9 mouse cellular contexts compared by ENCODE assay signal in the genomic region with DNA sequence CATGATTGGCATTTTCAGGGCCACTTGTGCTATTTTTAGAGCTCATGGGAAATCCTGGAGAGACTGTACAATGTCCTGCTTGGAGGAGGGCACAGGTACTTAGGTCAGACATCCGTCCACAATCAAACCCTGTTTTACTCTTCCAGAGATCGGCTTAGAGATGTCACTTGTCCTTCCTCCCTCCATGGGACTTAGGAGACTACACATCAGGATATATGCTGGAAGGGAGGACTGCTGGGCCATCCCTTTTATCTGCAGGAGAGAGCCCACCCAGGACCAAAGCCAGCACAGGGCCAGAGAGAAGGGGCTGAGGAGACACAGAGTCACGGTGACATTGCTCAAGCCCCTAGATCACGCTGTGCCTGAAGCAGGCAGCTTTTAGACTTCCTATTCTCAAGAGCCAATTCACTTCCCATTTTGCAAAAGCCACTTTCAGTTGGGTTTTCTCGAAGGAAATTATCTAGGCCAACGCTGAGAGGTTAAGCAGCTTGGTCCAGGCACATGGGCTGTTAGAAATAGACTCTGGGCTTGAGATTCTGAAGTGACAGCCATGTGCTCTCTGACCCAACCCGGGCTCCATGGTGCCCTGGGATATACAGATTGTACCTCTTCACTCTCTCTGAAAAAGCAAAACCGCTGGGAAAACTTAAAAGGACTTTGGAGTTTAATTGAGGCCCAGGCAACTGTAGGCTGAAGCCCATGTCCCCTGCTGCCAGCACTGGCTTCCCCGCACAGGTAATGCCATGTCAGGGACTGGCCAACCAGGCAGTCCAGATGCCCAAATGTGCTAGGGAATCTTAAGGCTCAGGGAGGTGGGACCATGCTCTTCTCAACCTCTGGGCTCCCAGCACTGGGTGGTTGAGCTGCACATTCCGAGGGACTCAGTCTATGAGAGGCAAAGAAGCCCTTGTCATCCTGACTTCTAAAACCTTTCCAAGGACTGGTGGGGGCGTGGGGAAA. TPM values are rescaled to one million over a fixed set of nuclear protein-coding genes. Genes with fewer than 3 reads are reported as not detected.
A peak's percentile ranks its signal among the peaks of the same experiment; 100 is the strongest.
DNase-seq lines count a peak whose midpoint lies in the region; ATAC-seq and TF ChIP-seq lines count a peak whose summit lies in the region.
"Had no signal": no experiment of that assay in that cellular context is flagged by ENCODE, and none has a peak within 500 bp of the region (broad histone marks: within the 10 kb centered on the region; RNA-seq: fewer than 3 reads in every experiment).

No protein-coding gene starts in this region.

- WGBS in forebrain, postnatal 0 days, result 81% methylated on average over 11 of the region's 11 CpGs
- 86% methylated on average over 11 of the region's 11 CpGs for WGBS in forebrain, embryonic 16.5 days
- 86% methylated on average over 11 of the region's 11 CpGs for WGBS in liver, adult 2 months
- 84% methylated on average over 11 of the region's 11 CpGs for WGBS in intestine, embryonic 16.5 days
- WGBS in neural tube, embryonic 15.5 days, result 82% methylated on average over 11 of the region's 11 CpGs

- no peaks in the 10 kb centered on the region for H3K4me1 ChIP-seq in forebrain, postnatal 0 days (ENCODE audit: insufficient read depth)
- H3K4me1 ChIP-seq in forebrain, embryonic 16.5 days (replicated peaks; ENCODE audit: control insufficient read depth, insufficient read depth, low read length), result peaks cover 10% of the 10 kb centered on the region
- H3K4me1 ChIP-seq in liver, adult 2 months (ENCODE audit: control insufficient read depth, insufficient read depth, low read length), result peaks cover 2% of the 10 kb centered on the region; the same call in 1 of the 2 replicates
- H3K4me1 ChIP-seq in intestine, embryonic 16.5 days (ENCODE audit: control insufficient read depth, insufficient read depth, low read length), result peaks cover 4% of the 10 kb centered on the region; the same call in 1 of the 2 replicates
- H3K4me1 ChIP-seq in neural tube, embryonic 15.5 days, result peaks cover 12% of the 10 kb centered on the region

- H3K4me2 ChIP-seq in forebrain, postnatal 0 days (ENCODE audit: low read depth), result no peak overlapping the region
- H3K4me2 ChIP-seq in forebrain, embryonic 16.5 days (ENCODE audit: low read length), result no peak overlapping the region
- H3K4me2 ChIP-seq in intestine, embryonic 16.5 days (ENCODE audit: low read depth, low read length), result no peak overlapping the region
- peak overlapping the region; percentile 89; the same call in 1 of the 2 replicates for H3K4me2 ChIP-seq in neural tube, embryonic 15.5 days

- H3K36me3 ChIP-seq in forebrain, postnatal 0 days (ENCODE audit: insufficient read depth), result no peaks in the 10 kb centered on the region
- H3K36me3 ChIP-seq in forebrain, embryonic 16.5 days (ENCODE audit: control insufficient read depth, insufficient read depth), result no peaks in the 10 kb centered on the region
- H3K36me3 ChIP-seq in liver, adult 2 months (ENCODE audit: control insufficient read depth, insufficient read depth, low read length), result no peaks in the 10 kb centered on the region
- H3K36me3 ChIP-seq in intestine, embryonic 16.5 days (ENCODE audit: control insufficient read depth, insufficient read depth, low read length), result no peaks in the 10 kb centered on the region
- no peaks in the 10 kb centered on the region for H3K36me3 ChIP-seq in neural tube, embryonic 15.5 days
- H3K36me3 ChIP-seq: forebrain, embryonic 12.5 days had no signal

- DNase-seq in forebrain, postnatal 0 days, result no peak
- DNase-seq in liver, adult 2 months (ENCODE audit: extremely low read depth, low read depth, low spot score), result peak; percentile 26
- DNase-seq in liver, result no peak
- DNase-seq in adrenal gland, postnatal 14 days, result no peak
- DNase-seq in layer of hippocampus, postnatal 36 days, result no peak

- no peaks in the 10 kb centered on the region for H3K79me2 ChIP-seq in liver, adult 2 months (ENCODE audit: control insufficient read depth, insufficient read depth, low read length)

- no peak overlapping the region for H3K9ac ChIP-seq in forebrain, postnatal 0 days
- H3K9ac ChIP-seq in forebrain, embryonic 16.5 days (replicated peaks; ENCODE audit: low read depth, low read length), result no peak overlapping the region
- H3K9ac ChIP-seq in liver, adult 2 months (ENCODE audit: low read depth, low read length), result no peak overlapping the region
- no peak overlapping the region for H3K9ac ChIP-seq in intestine, embryonic 16.5 days (ENCODE audit: low read depth, low read length)
- no peak overlapping the region for H3K9ac ChIP-seq in neural tube, embryonic 15.5 days (replicated peaks)

- no peaks in the 10 kb centered on the region for H3K27me3 ChIP-seq in forebrain, postnatal 0 days (ENCODE audit: insufficient read depth, low read length)
- no peaks in the 10 kb centered on the region for H3K27me3 ChIP-seq in forebrain, embryonic 16.5 days (replicated peaks; ENCODE audit: control insufficient read depth, insufficient read depth, low read length)
- no peaks in the 10 kb centered on the region for H3K27me3 ChIP-seq in liver, adult 2 months (ENCODE audit: control insufficient read depth, insufficient read depth, low read length)
- no peaks in the 10 kb centered on the region for H3K27me3 ChIP-seq in intestine, embryonic 16.5 days (replicated peaks; ENCODE audit: control insufficient read depth, insufficient read depth, low read length)
- no peaks in the 10 kb centered on the region for H3K27me3 ChIP-seq in neural tube, embryonic 15.5 days (replicated peaks)
- H3K27me3 ChIP-seq: forebrain, embryonic 12.5 days had no signal

- H3K4me3 ChIP-seq in forebrain, postnatal 0 days (ENCODE audit: low read depth, low read length), result 0 out of 2 replicates have a peak overlapping the region, but pooled peaks have one; percentile 42
- no peak overlapping the region for H3K4me3 ChIP-seq in forebrain, embryonic 16.5 days (replicated peaks; ENCODE audit: low read length)
- H3K4me3 ChIP-seq in liver, adult 2 months (ENCODE audit: insufficient read depth, low read depth, low read length), result no peak overlapping the region
- no peak overlapping the region for H3K4me3 ChIP-seq in intestine, embryonic 16.5 days (ENCODE audit: low read length)
- no peak overlapping the region for H3K4me3 ChIP-seq in neural tube, embryonic 15.5 days (replicated peaks)

- no peaks in the 10 kb centered on the region for H3K9me3 ChIP-seq in forebrain, postnatal 0 days (ENCODE audit: low read length)
- no peaks in the 10 kb centered on the region for H3K9me3 ChIP-seq in forebrain, embryonic 16.5 days (ENCODE audit: control insufficient read depth, low read length)
- H3K9me3 ChIP-seq in intestine, embryonic 16.5 days (ENCODE audit: control insufficient read depth, low read length), result no peaks in the 10 kb centered on the region
- no peaks in the 10 kb centered on the region for H3K9me3 ChIP-seq in neural tube, embryonic 15.5 days (replicated peaks)
- H3K9me3 ChIP-seq: forebrain, embryonic 12.5 days had no signal

- TF ChIP-seq POLR2A in liver, adult 2 months (IDR thresholded peaks at IDR 0.05; ENCODE audit: extremely low read depth, insufficient read depth, low read length), result no peak

- H3K27ac ChIP-seq in forebrain, postnatal 0 days (ENCODE audit: low read depth, low read length), result no peak overlapping the region
- no peak overlapping the region for H3K27ac ChIP-seq in forebrain, embryonic 16.5 days (ENCODE audit: low read length)
- peak overlapping the region; percentile 30; the same call in 1 of the 2 replicates for H3K27ac ChIP-seq in liver, adult 2 months (replicated peaks; ENCODE audit: insufficient read depth, low read depth, low read length)
- peak overlapping the region; percentile 84; the same call in 1 of the 2 replicates for H3K27ac ChIP-seq in intestine, embryonic 16.5 days (ENCODE audit: low read length)
- H3K27ac ChIP-seq in neural tube, embryonic 15.5 days (replicated peaks), result no peak overlapping the region

- no peak for TF ChIP-seq CTCF in forebrain, postnatal 0 days (IDR thresholded peaks at IDR 0.05; ENCODE audit: low read depth)
- TF ChIP-seq CTCF in liver, adult 2 months (IDR thresholded peaks at IDR 0.05; ENCODE audit: low read depth, low read length), result no peak

- no peak for ATAC-seq in forebrain, postnatal 0 days
- ATAC-seq in forebrain, embryonic 16.5 days, result no peak
- no peak for ATAC-seq in intestine, embryonic 16.5 days
- ATAC-seq in neural tube, embryonic 15.5 days (ENCODE audit: low FRiP score), result no peak

RNA-seq across cellular contexts. Expression of a gene that starts 5.7 kb away (rescaled TPM):
- 34.8 and 47.0 TPM in 2 replicates for total RNA-seq in forebrain, postnatal 0 days (2014; rRNA removed)
- 70.6 and 75.4 TPM in 2 replicates for polyA plus RNA-seq in forebrain, postnatal 0 days (2015; fragmentation: Nextera tagmentation; extraction: Ambion mirVana)
- polyA plus RNA-seq in forebrain, embryonic 16.5 days (2015; fragmentation: Nextera tagmentation; extraction: Ambion mirVana), result 87.3 and 97.1 TPM in 2 replicates
- total RNA-seq in liver, adult 2 months (2014; rRNA removed), result 6.5 and 7.9 TPM in 2 replicates
- 17.3 and 20.2 TPM in 2 replicates for polyA plus RNA-seq in liver, adult 2 months (2012; rRNA removed)
- 37.7 and 45.5 TPM in 2 replicates for polyA plus RNA-seq in intestine, embryonic 16.5 days (2015; fragmentation: Nextera tagmentation; extraction: Ambion mirVana)
- 69.6 and 71.7 TPM in 2 replicates for polyA plus RNA-seq in neural tube, embryonic 15.5 days (2015; fragmentation: Nextera tagmentation; extraction: Ambion mirVana)
- 48.2 and 54.3 TPM in 2 replicates for total RNA-seq in adrenal gland, postnatal 14 days (2021)
- 10 to 100 TPM; 62.6 to 63.3 TPM for total RNA-seq in layer of hippocampus, postnatal 36 days (2021)

Comparison
In these comparisons a context has a peak if more than half of its experiments do, and no peak if none do; other contexts are left out.
1. H3K27ac ChIP-seq: peak in liver, adult 2 months (single experiment) and intestine, embryonic 16.5 days (single experiment); none in forebrain, postnatal 0 days (single experiment), forebrain, embryonic 16.5 days (single experiment) and neural tube, embryonic 15.5 days (single experiment).